Mouse (Mus musculus) intestine, postnatal 0 days (tissue): ENCODE results near the gene Gdf10. TPM values are rescaled to one million over a fixed set of nuclear protein-coding genes. Genes with fewer than 3 reads are reported as not detected.
A peak's percentile ranks its signal among the peaks of the same experiment; 100 is the strongest.

Experiments
- ATAC-seq: fragments of 200-750 bp; cut with Nextera tagmentation; 2 replicates; pipeline ENCODE4 v1.8.0; 2017; ENCODE audit warnings: mild to moderate bottlenecking, moderate TSS enrichment, moderate library complexity
- H3K27ac ChIP-seq: fragments of 300-500 bp; sonication (generic); 2 replicates; pipeline ENCODE4 v1.5.1; 2014; ENCODE audit warnings: mild to moderate bottlenecking, low read depth, low read length, moderate library complexity
- H3K27me3 ChIP-seq: fragments of 300-500 bp; sonication (generic); replicated peaks from 2 replicates; pipeline ENCODE4 v1.6.1; 2014; ENCODE audit warnings: low read length, mixed read lengths; ENCODE audit not compliant: control insufficient read depth, insufficient read depth
- H3K36me3 ChIP-seq: fragments of 300-500 bp; sonication (generic); 2 replicates; pipeline ENCODE4 v1.6.1; 2014; ENCODE audit warnings: mild to moderate bottlenecking, moderate library complexity; ENCODE audit not compliant: control insufficient read depth, insufficient read depth
- H3K4me1 ChIP-seq: fragments of 300-500 bp; sonication (generic); replicated peaks from 2 replicates; pipeline ENCODE4 v1.6.1; 2014; ENCODE audit warnings: antibody characterized with exemption, low read length, mixed read lengths; ENCODE audit not compliant: control insufficient read depth, insufficient read depth
- H3K4me2 ChIP-seq: fragments of 300-500 bp; sonication (generic); replicated peaks from 2 replicates; pipeline ENCODE4 v1.6.1; 2014; ENCODE audit warnings: low read depth, mild to moderate bottlenecking, moderate library complexity
- H3K4me3 ChIP-seq: fragments of 300-500 bp; sonication (generic); 2 replicates; pipeline ENCODE4 v1.5.1; 2014; ENCODE audit warnings: low read depth, low read length
- H3K9ac ChIP-seq: fragments of 300-500 bp; sonication (generic); 2 replicates; pipeline ENCODE4 v1.6.1; 2014; ENCODE audit warnings: mild to moderate bottlenecking, low read depth, low read length
- H3K9me3 ChIP-seq: fragments of 300-500 bp; sonication (generic); 2 replicates; pipeline ENCODE4 v1.6.1; 2016; ENCODE audit warnings: mixed run types; ENCODE audit not compliant: control insufficient read depth
- CTCF ChIP-seq: sonication (generic); IDR thresholded peaks from 2 replicates; pipeline ENCODE4 v1.5.1; 2016; ENCODE audit warnings: low read depth, mild to moderate bottlenecking, control low read depth, antibody characterized with exemption, moderate library complexity
- WGBS: fragments of 180-500 bp; shearing (Covaris S2); extraction: QIAGEN DNeasy Blood & Tissue Kit; methylation state at CpG from one replicate; pipeline ENCODE4 v1.1.7; 2014; 5-methylcytosine and 5-hydroxymethylcytosine counted together
- polyA plus RNA-seq: library from polyadenylated mRNA; unstranded; fragments of >200 nt; fragmentation: Nextera tagmentation; extraction: Ambion mirVana; gene quantifications from 2 replicates; pipeline ENCODE4 v1.2.1, GENCODE M21; 2015

Gene Gdf10
- 4.4 TPM in 2 replicates for polyA plus RNA-seq

GRCm38 (mm10) chr14:33923168-33924070 lies at the start of gene Gdf10:
Gdf10 (plus strand) TSS chr14:33923587.
- Histone ChIP-seq H3K4me3 (peak within 1 kb of the TSS; percentile 51), H3K4me1 (no peaks in the 10 kb centered on the region), H3K4me2 (peak within 1 kb of the TSS; percentile 85), H3K27me3 (peaks cover 37% of the 10 kb centered on the region), H3K36me3 (no peaks in the 10 kb centered on the region), H3K9me3 (no peaks in the 10 kb centered on the region), H3K9ac (no peak within 1 kb of the TSS; the same call in 1 of the 2 replicates), H3K27ac (no peak within 1 kb of the TSS)
- ATAC-seq, result no peak
- TF ChIP-seq CTCF, result peak; percentile 25; the same call in 1 of the 2 replicates
- WGBS, result under 1% methylated on average over 63 of the region's 85 CpGs

GRCm38 (mm10) chr14:33878826-33879225 lies 44.6 kb upstream of the Gdf10 start:
- ATAC-seq, result no peak
- WGBS, result 79% methylated on average over 1 of the region's 1 CpGs
- no peaks in the 10 kb centered on the region for H3K36me3 ChIP-seq
- no peak overlapping the region for H3K27ac ChIP-seq
- no peak overlapping the region for H3K4me3 ChIP-seq
- no peak overlapping the region for H3K4me2 ChIP-seq
- TF ChIP-seq CTCF, result no peak
- no peaks in the 10 kb centered on the region for H3K27me3 ChIP-seq
- no peaks in the 10 kb centered on the region for H3K9me3 ChIP-seq
- no peak overlapping the region for H3K9ac ChIP-seq
- H3K4me1 ChIP-seq, result no peaks in the 10 kb centered on the region

- Histone ChIP-seq H3K4me3 (no peak overlapping the region), H3K4me1 (no peaks in the 10 kb centered on the region), H3K9me3 (no peaks in the 10 kb centered on the region), H3K4me2 (no peak overlapping the region), H3K36me3 (no peaks in the 10 kb centered on the region), H3K27me3 (no peaks in the 10 kb centered on the region), H3K9ac (no peak overlapping the region), H3K27ac (no peak overlapping the region)
- no peak for ATAC-seq
- TF ChIP-seq CTCF, result no peak
- WGBS, result 81% methylated on average over 3 of the region's 3 CpGs
Observed at GRCm38 (mm10) chr14:33880236-33880635, 43.2 kb upstream of the Gdf10 start.

- no peak overlapping the region for H3K9ac ChIP-seq
- no peaks in the 10 kb centered on the region for H3K36me3 ChIP-seq
- TF ChIP-seq CTCF, result no peak
- ATAC-seq, result no peak
- no peaks in the 10 kb centered on the region for H3K9me3 ChIP-seq
- H3K27me3 ChIP-seq, result no peaks in the 10 kb centered on the region
- no peak overlapping the region for H3K4me3 ChIP-seq
- 74% methylated on average over 3 of the region's 3 CpGs for WGBS
- H3K4me2 ChIP-seq, result no peak overlapping the region
- no peaks in the 10 kb centered on the region for H3K4me1 ChIP-seq
- no peak overlapping the region for H3K27ac ChIP-seq
Observed at GRCm38 (mm10) chr14:33881471-33881870, 41.9 kb upstream of the Gdf10 start.

GRCm38 (mm10) chr14:33883046-33883445 lies 40.3 kb upstream of the Gdf10 start:
- Histone ChIP-seq H3K9ac (no peak overlapping the region), H3K4me3 (no peak overlapping the region), H3K9me3 (no peaks in the 10 kb centered on the region), H3K4me1 (no peaks in the 10 kb centered on the region), H3K4me2 (no peak overlapping the region), H3K27ac (no peak overlapping the region), H3K36me3 (no peaks in the 10 kb centered on the region), H3K27me3 (no peaks in the 10 kb centered on the region)
- TF ChIP-seq CTCF, result no peak
- ATAC-seq, result no peak
- 89% methylated on average over 4 of the region's 4 CpGs for WGBS

GRCm38 (mm10) chr14:33885466-33885865 lies 37.9 kb upstream of the Gdf10 start:
- H3K4me3 ChIP-seq, result no peak overlapping the region
- no peak overlapping the region for H3K4me2 ChIP-seq
- no peaks in the 10 kb centered on the region for H3K9me3 ChIP-seq
- no peaks in the 10 kb centered on the region for H3K27me3 ChIP-seq
- H3K27ac ChIP-seq, result no peak overlapping the region
- ATAC-seq, result no peak
- no peak overlapping the region for H3K9ac ChIP-seq
- H3K36me3 ChIP-seq, result no peaks in the 10 kb centered on the region
- no peaks in the 10 kb centered on the region for H3K4me1 ChIP-seq
- WGBS, result 74% methylated on average over 11 of the region's 11 CpGs
- no peak for TF ChIP-seq CTCF
